Mouse (Mus musculus) MEL (cell line): ENCODE data around the gene Padi4. TPM values are rescaled to one million over a fixed set of nuclear protein-coding genes. Genes with fewer than 3 reads are reported as not detected.

Experiments
- DNase-seq: peaks from one replicate; pipeline ENCODE4 v3.0.0; 2011; ENCODE audit warnings: low read depth, low spot score
- H3K27ac ChIP-seq: 2 replicates; pipeline ENCODE4 v1.5.1; 2012; ENCODE audit warnings: low read depth, mild to moderate bottlenecking, control low read depth, low read length, moderate library complexity; ENCODE audit not compliant: control insufficient read depth
- H3K27me3 ChIP-seq, 2 experiments: fragments of 150-350 bp in 1 of 2; sonication (generic) in 1 of 2; 2 replicates each; pipeline ENCODE4 v1.6.1; 2012; ENCODE audit warnings: low read length in 2 of 2, mild to moderate bottlenecking in 2 of 2, improper control_type of control experiment in 1 of 2, moderate library complexity in 1 of 2; ENCODE audit not compliant: insufficient read depth in 2 of 2, control insufficient read depth in 1 of 2
- H3K36me3 ChIP-seq, 2 experiments: 2 replicates each; pipeline ENCODE4 v1.6.1; 2012 to 2014; ENCODE audit warnings: low read length in 2 of 2, improper control_type of control experiment in 1 of 2, inconsistent platforms in 1 of 2, mild to moderate bottlenecking in 1 of 2; ENCODE audit not compliant: insufficient read depth in 2 of 2, control insufficient read depth in 1 of 2
- H3K4me1 ChIP-seq, 2 experiments: fragments of 150-350 bp in 1 of 2; sonication (generic) in 1 of 2; 2 replicates each; pipeline ENCODE4 v1.6.1; 2012; ENCODE audit warnings: low read length in 2 of 2, improper control_type of control experiment in 1 of 2, mild to moderate bottlenecking in 1 of 2; ENCODE audit not compliant: insufficient read depth in 2 of 2, control insufficient read depth in 1 of 2
- H3K4me3 ChIP-seq, 2 experiments: fragments of 150-350 bp in 1 of 2; sonication (generic) in 1 of 2; 2 replicates each; pipeline ENCODE4 v1.5.1; 2012; ENCODE audit warnings: low read depth in 2 of 2, low read length in 2 of 2, mild to moderate bottlenecking in 2 of 2, moderate library complexity in 2 of 2, control low read depth in 1 of 2, improper control_type of control experiment in 1 of 2; ENCODE audit not compliant: control insufficient read depth in 1 of 2, insufficient read depth in 1 of 2
- H3K79me2 ChIP-seq: 2 replicates; pipeline ENCODE4 v1.6.1; 2012; ENCODE audit warnings: mild to moderate bottlenecking, low read length, moderate library complexity; ENCODE audit not compliant: control insufficient read depth, poor library complexity, insufficient read depth
- H3K9ac ChIP-seq: 2 replicates; pipeline ENCODE4 v1.6.1; 2012; ENCODE audit warnings: low read depth, mild to moderate bottlenecking, control low read depth, low read length, moderate library complexity; ENCODE audit not compliant: control insufficient read depth, poor library complexity, severe bottlenecking
- H3K9me3 ChIP-seq: fragments of 150-350 bp; sonication (generic); replicated peaks from 2 replicates; pipeline ENCODE4 v1.6.1; 2012; ENCODE audit warnings: mild to moderate bottlenecking, low read length, improper control_type of control experiment, moderate library complexity; ENCODE audit not compliant: insufficient read depth
- BHLHE40 ChIP-seq: IDR thresholded peaks from 2 replicates; pipeline ENCODE4 v1.6.1; 2012; ENCODE audit warnings: low read depth, mild to moderate bottlenecking, inconsistent platforms, low read length, improper control_type of control experiment, borderline replicate concordance
- CHD1 ChIP-seq: IDR thresholded peaks from 2 replicates; pipeline ENCODE4 v1.6.1; 2012; ENCODE audit warnings: low read depth, mild to moderate bottlenecking, inconsistent platforms, low read length, improper control_type of control experiment
- CHD2 ChIP-seq: IDR thresholded peaks from 2 replicates; pipeline ENCODE4 v1.6.1; 2011; ENCODE audit warnings: low read length, improper control_type of control experiment
- CTCF ChIP-seq, 3 experiments: IDR thresholded peaks in 2 of 3; conservative IDR thresholded peaks in 1 of 3; 2 replicates each; pipeline ENCODE4 v1.5.1; 2011 to 2012; ENCODE audit warnings: low read length in 3 of 3, low read depth in 2 of 3, mild to moderate bottlenecking in 2 of 3, improper control_type of control experiment in 1 of 3, inconsistent platforms in 1 of 3, mixed read lengths in 1 of 3, moderate library complexity in 1 of 3; ENCODE audit not compliant: control insufficient read depth in 1 of 3, insufficient read depth in 1 of 3, poor library complexity in 1 of 3, severe bottlenecking in 1 of 3
- GABPA ChIP-seq: IDR thresholded peaks from 2 replicates; pipeline ENCODE4 v1.6.1; 2012; ENCODE audit warnings: low read depth, mild to moderate bottlenecking, inconsistent platforms, low read length, improper control_type of control experiment, moderate library complexity
- GATA1 ChIP-seq: IDR thresholded peaks from 2 replicates; pipeline ENCODE4 v1.6.1; 2011; ENCODE audit warnings: low read depth, low read length, improper control_type of control experiment
- JUND ChIP-seq: IDR thresholded peaks from 2 replicates; pipeline ENCODE4 v1.6.1; 2011; ENCODE audit warnings: low read depth, mild to moderate bottlenecking, improper control_type of control experiment, low read length
- MAFK ChIP-seq: IDR thresholded peaks from 2 replicates; pipeline ENCODE4 v1.6.1; 2011; ENCODE audit warnings: low read depth, mild to moderate bottlenecking, low read length, improper control_type of control experiment, borderline replicate concordance
- MAX ChIP-seq: IDR thresholded peaks from 2 replicates; pipeline ENCODE4 v1.6.1; 2011; ENCODE audit warnings: low read length, improper control_type of control experiment
- MAZ ChIP-seq: IDR thresholded peaks from 2 replicates; pipeline ENCODE4 v1.6.1; 2012; ENCODE audit warnings: low read depth, mild to moderate bottlenecking, inconsistent platforms, low read length, improper control_type of control experiment
- MEF2A ChIP-seq: IDR thresholded peaks from 2 replicates; pipeline ENCODE4 v1.6.1; 2014; ENCODE audit warnings: low read depth, mild to moderate bottlenecking, inconsistent platforms, low read length, improper control_type of control experiment; ENCODE audit not compliant: poor library complexity, insufficient replicate concordance, severe bottlenecking; ENCODE audit errors: extremely low read depth
- MYB ChIP-seq: IDR thresholded peaks from 2 replicates; pipeline ENCODE4 v1.6.1; 2011; ENCODE audit warnings: mild to moderate bottlenecking, low read depth, low read length, improper control_type of control experiment
- POLR2A ChIP-seq, 2 experiments: IDR thresholded peaks; 2 replicates each; pipeline ENCODE4 v1.6.1; 2011 to 2012; ENCODE audit warnings: low read length in 2 of 2, mild to moderate bottlenecking in 2 of 2, control low read depth in 1 of 2, improper control_type of control experiment in 1 of 2, low read depth in 1 of 2, moderate library complexity in 1 of 2; ENCODE audit not compliant: control insufficient read depth in 1 of 2, insufficient read depth in 1 of 2, poor library complexity in 1 of 2
- POLR2AphosphoS5 ChIP-seq: IDR thresholded peaks from 2 replicates; pipeline ENCODE4 v1.6.1; 2012; ENCODE audit warnings: low read depth, borderline replicate concordance, mild to moderate bottlenecking, inconsistent platforms, low read length, moderate library complexity, mixed read lengths
- RAD21 ChIP-seq: IDR thresholded peaks from 2 replicates; pipeline ENCODE4 v1.6.1; 2011; ENCODE audit warnings: mild to moderate bottlenecking, low read depth, low read length, improper control_type of control experiment
- RCOR1 ChIP-seq: IDR thresholded peaks from 2 replicates; pipeline ENCODE4 v1.6.1; 2012; ENCODE audit warnings: low read depth, mild to moderate bottlenecking, inconsistent platforms, low read length, improper control_type of control experiment
- SIN3A ChIP-seq: IDR thresholded peaks from 2 replicates; pipeline ENCODE4 v1.6.1; 2012; ENCODE audit warnings: low read length, improper control_type of control experiment, inconsistent platforms
- SMC3 ChIP-seq: IDR thresholded peaks from 2 replicates; pipeline ENCODE4 v1.6.1; 2011; ENCODE audit warnings: low read depth, low read length, improper control_type of control experiment
- TAL1 ChIP-seq: IDR thresholded peaks from 2 replicates; pipeline ENCODE4 v1.6.1; 2012; ENCODE audit warnings: mild to moderate bottlenecking, inconsistent platforms, low read length, moderate library complexity, mixed read lengths
- TBP ChIP-seq: IDR thresholded peaks from 2 replicates; pipeline ENCODE4 v1.8.0; 2011; ENCODE audit warnings: low read depth, low read length, improper control_type of control experiment
- ZC3H11A ChIP-seq: IDR thresholded peaks from 2 replicates; pipeline ENCODE4 v1.6.1; 2012; ENCODE audit warnings: low read depth, mild to moderate bottlenecking, inconsistent platforms, low read length, improper control_type of control experiment
- polyA plus RNA-seq, 2 experiments: library from polyadenylated mRNA; stranded (reverse) in 1 of 2; unstranded in 1 of 2; fragments of >175 nt in 1 of 2; fragments of >200 nt in 1 of 2; gene quantifications; 2 replicates each; pipeline versions ENCODE4 v1.2.1 to v1.2.4; 2012; ENCODE audit warnings: low replicate concordance in 2 of 2, low read depth in 1 of 2; ENCODE audit not compliant: insufficient read length in 2 of 2, insufficient read depth in 1 of 2, missing spikeins in 1 of 2
- total RNA-seq: library from RNA; depleted of rRNA; stranded (reverse); fragments of 300-350 nt; gene quantifications from 2 replicates; pipeline ENCODE4 v1.2.3, GENCODE M21; 2012

Padi4 gene
- total and polyA plus RNA-seq, 3 experiments, result not detected

DNA sequence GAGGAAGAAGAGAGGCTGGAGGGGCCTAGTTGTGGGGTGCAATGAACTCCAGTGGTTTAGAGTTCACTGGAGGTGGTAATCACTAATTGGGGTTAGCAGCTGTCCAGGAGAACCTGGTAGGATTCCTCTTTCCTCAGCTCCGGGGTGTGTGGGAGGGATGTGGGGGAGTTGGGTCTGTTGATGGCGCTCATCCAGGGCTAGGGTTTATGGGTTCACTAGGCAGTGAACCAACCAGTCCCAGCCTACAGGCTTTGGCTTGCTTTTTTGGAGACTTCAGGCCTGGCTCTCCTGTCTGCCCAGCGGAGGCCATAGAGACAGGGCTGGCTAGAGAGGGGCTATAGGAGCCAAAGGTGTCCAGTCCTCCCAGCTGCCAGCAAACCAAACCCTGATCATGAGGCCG, 15.9 kb upstream of the Padi4 start:
- H3K9me3 ChIP-seq, result no peaks in the 10 kb centered on the region
- no peaks in the 10 kb centered on the region for H3K79me2 ChIP-seq
- no peaks in the 10 kb centered on the region for H3K4me1 ChIP-seq
- no peak overlapping the region for H3K9ac ChIP-seq
- no peak overlapping the region for H3K4me3 ChIP-seq
- no peak for DNase-seq
- no peaks in the 10 kb centered on the region for H3K27me3 ChIP-seq
- H3K27ac ChIP-seq, result no peak overlapping the region
- no peak for TF ChIP-seq TAL1
- TF ChIP-seq TBP, result no peak
- no peak for TF ChIP-seq MAX
- no peak for TF ChIP-seq MEF2A
- no peak for TF ChIP-seq CHD2
- TF ChIP-seq MYB, result no peak
- no peak for TF ChIP-seq POLR2A (IDR thresholded peaks at IDR 0.05; ENCODE audit: control insufficient read depth in 1 of 2, insufficient read depth in 1 of 2, low read depth in 1 of 2, low read length in 2 of 2, poor library complexity in 1 of 2)
- no peak for TF ChIP-seq MAZ
- TF ChIP-seq RCOR1, result no peak
- TF ChIP-seq SMC3, result no peak
- TF ChIP-seq BHLHE40, result no peak
- no peak for TF ChIP-seq POLR2AphosphoS5
- no peak for TF ChIP-seq RAD21
- no peak for TF ChIP-seq CHD1
- TF ChIP-seq GATA1, result no peak
- TF ChIP-seq JUND, result no peak
- no peak for TF ChIP-seq GABPA
- no peak for TF ChIP-seq MAFK
- peaks cover 0 to 14% of the 10 kb centered on the region in 2 experiments; a peak in 2 of 4 replicates for H3K36me3 ChIP-seq

DNA sequence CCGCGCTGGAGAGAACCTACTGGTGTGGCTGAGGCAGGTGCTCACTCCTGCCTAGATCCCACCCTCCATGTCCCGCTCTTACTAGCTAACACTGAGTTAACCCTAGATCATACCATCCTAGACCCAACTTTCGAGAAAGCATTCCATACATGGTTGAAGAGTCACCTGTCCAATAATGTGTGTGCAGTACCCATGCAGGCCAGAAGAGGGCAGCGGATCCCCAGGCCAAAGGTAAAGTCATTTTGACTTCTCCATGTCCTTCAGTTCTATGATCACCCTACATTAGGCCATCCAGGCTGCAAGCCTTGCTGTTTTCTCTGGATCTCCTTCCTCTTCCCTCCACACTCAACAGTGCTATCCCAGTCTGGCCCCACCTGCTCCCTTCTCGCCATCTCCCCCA, 14.9 kb upstream of the Padi4 start:
- peak; percentile 64 for DNase-seq
- Histone ChIP-seq H3K27ac (no peak overlapping the region), H3K79me2 (no peaks in the 10 kb centered on the region), H3K4me1 (no peaks in the 10 kb centered on the region), H3K4me3 (no peak overlapping the region), H3K36me3 (peaks cover 0 to 14% of the 10 kb centered on the region in 2 experiments; a peak in 2 of 4 replicates)
- TF ChIP-seq SMC3, result peak; percentile 76
- peak; percentile 69 for TF ChIP-seq ZC3H11A
- TF ChIP-seq JUND, result no peak
- TF ChIP-seq CTCF (IDR thresholded peaks at IDR 0.05 in 2 of 3, conservative IDR thresholded peaks at IDR 0.05 in 1 of 3; ENCODE audit: control insufficient read depth in 1 of 3, insufficient read depth in 1 of 3, low read depth in 2 of 3, low read length in 3 of 3, poor library complexity in 1 of 3, severe bottlenecking in 1 of 3), result peak; percentile 73 to 84 (median 82)
- no peak for TF ChIP-seq SIN3A
- peak; percentile 76 for TF ChIP-seq RAD21
- TF ChIP-seq, all 39 proteins: peak for 4
- no peak overlapping the region for H3K9ac ChIP-seq
- no peaks in the 10 kb centered on the region for H3K9me3 ChIP-seq
- no peaks in the 10 kb centered on the region for H3K27me3 ChIP-seq
